Mouse (Mus musculus) urinary bladder, postnatal 4 days (tissue): ENCODE data around the gene Wrap73.

Experiments
- DNase-seq, 2 experiments: peaks; one replicate each; pipeline ENCODE4 v3.0.0; 2021 to 2022; ENCODE audit warnings: low spot score in 2 of 2

The Wrap73 gene

DNA sequence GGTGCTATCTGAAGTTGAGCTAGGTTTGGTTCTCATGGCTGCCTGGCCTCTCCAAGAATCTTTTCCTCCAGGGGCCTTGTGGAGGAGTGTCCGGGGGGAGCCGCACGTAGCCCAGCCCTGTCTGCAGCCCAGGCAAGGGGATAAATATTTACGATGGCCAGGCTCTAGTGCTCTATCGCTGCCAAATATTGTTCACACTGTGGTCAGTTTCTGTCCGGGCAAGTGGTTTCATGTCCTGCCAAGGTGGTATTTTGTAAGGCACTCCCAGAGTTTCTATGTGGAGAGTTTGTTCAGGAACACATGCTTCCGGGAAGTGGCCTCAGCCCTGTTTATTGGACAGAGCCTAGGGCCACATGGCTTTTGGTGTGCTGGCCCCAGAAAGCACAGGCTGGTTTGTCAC lies 38.8 kb downstream of the Wrap73 start:
- no peak for DNase-seq

DNA sequence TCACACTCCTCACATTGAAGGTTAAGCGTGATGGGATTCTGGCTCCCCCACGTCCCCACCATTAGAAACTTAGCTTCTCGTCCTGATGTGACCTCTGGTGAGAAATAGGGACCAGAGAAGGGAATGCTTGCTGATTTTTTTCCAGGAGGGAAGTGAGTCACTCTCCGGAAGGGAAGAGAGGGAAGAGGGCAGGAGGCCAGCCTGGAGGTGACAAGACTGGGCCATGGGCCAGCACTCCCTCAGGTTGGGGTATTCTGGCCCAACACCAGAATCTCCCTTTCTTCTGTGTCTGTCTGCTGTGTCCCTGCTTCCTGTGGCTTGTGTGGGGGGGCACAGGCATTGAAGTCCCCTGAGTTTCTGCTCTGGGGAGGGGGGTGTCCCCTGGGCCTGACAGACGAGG lies 41.4 kb downstream of the Wrap73 start:
- DNase-seq: no peak

DNA sequence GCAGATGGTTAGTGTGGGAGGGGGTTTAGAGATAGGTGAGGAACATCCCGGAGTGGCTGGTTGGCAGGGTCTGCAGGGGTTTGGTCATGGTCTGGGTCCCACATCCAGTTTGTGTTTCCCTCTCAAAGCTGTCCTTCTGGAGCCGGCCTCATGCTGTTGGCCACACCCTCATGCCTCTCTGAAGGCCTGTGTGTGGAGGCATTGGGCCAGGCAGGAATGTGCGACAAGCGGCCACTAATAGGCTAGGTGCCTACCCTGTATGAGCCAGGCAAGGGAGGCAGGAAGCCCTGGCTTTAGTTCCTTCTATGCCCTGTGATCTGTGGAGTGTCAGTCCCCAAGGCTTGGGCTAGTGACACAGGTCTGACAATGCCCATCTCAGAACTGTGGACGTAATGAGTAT lies 42.8 kb downstream of the Wrap73 start:
- no peak for DNase-seq

DNA sequence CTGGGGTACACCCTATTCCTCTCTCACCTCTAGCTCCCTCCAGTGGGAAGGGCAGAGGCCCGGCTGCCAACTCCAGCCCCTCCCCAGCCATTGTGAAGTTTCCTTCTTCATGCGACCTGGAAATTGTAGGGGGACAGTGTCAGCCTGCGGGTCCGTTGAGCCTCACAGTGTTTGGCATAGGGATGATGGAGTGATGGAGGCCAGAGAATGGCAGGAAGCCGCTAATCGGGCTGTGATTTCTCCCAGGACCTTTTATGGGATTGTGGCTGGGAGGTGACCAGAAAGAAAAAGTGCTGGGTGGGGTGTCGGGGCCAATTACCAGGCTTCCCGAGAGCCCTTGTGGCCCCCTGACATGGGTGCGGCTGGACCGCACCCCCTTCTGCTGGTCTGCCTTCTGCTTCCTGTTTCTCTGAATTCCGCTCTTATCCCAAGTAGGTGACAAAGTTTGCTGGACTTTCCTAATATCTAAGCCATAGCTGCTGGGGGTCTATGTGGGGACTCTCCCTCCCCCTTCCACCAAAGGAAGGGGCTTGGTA lies 43.9 kb downstream of the Wrap73 start:
- no peak for DNase-seq

DNA sequence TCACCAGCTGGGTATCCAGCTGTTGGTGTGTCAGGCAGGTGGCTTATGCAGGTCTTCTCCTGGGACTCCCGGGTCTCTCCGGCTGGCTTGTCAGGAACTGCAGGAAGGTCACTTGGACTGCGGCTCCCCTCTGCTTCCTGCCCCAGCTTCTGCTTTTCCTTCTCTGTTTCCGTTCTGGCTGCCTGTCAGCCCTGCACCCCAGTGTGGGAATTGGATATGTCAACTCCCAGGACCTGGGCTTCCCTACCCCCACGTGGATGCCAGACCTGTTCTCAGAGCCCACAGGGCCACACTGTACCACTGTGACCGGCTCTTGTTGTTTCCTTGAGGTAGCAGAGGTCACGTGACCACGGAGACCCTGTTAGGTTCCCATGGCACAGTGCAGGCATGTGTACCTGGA lies 46.8 kb downstream of the Wrap73 start:
- no peak for DNase-seq

DNA sequence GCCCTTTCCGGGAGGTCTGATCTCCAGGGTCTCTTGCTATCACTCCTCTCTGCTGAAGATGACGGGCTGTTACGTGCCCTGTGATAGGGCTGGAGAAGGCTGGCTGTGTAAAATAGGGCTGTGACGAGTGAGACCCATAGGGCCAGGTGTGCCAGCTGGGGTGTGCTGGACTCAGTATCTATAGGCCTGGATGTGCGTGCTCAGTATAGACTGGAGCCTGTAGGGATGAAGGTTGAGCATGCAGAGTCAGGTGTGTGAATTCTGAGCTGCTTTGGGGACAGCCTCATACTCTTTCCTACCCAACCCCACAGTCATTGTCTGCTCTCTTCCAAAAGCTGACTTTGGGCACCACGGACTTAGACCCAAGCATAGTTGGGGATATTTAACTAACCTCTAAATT lies 55.8 kb downstream of the Wrap73 start:
- no peak for DNase-seq

DNA sequence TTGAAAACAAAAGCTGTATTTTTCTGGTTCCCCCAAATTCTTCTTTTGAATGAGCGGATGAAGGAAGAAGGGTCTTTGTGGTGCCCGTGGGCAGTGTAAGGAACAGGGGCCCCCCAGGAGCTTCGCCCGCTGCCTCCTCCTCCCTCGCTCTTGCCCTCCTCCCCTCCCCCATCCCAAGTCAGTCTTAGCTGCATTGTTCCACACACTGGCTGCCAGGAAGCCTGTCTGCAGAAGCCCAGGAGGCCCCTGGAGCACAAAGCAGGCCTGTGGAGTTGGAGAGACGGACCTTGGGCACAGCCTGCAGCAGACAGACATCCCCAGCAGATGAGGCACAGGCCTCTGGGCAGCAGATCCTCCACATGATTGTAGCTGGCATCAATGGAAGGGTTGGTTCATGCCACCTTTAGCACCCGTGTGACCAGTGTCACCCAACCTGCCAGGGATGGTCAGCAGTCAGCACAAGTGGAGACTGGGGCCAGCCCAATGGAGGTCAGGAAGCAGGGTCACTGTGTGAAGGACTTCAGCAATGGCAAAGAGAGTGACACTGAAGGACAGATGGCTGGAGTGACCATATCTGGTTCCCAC lies 56.3 kb downstream of the Wrap73 start:
- no peak for DNase-seq

DNA sequence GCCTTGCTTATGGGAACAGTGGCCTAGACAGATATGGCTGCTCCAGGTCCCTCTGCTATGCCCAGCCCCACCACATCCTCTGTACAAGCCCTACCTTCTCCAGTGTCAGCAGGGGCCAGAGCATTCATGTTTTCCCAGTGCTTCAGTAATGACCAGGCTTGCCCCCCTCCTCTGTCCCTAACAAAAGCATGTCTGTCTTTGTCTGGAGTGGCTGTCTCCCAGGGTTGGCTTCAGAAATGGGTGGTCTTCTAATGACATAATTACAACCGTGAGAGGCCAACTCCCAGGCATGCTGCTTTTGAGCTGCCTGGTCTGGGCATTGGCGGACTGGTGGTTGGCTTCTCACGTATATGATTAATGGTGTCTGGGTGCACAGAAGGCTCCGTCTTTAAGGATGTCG lies 59.3 kb downstream of the Wrap73 start:
- no peak for DNase-seq

DNA sequence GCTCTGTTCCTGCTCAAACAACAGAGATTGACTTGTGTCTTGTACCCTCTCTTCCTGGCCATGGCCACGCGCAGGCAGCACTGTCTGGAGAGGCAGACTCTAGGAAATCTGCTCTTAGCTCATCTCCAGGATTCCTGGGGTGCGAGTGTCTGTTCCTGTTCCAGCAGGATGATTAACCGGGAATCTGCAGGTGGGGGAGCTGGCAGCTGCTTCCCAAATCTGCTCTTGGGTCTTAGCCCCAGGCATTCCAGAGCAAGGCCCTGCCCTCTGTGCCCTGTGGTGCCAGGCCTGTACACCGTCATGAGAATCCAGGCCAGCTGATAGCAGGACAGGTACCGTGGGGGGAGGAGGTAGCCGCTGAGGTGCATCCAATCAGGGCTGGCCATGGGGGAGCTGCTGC lies 62.4 kb downstream of the Wrap73 start:
- no peak for DNase-seq

DNA sequence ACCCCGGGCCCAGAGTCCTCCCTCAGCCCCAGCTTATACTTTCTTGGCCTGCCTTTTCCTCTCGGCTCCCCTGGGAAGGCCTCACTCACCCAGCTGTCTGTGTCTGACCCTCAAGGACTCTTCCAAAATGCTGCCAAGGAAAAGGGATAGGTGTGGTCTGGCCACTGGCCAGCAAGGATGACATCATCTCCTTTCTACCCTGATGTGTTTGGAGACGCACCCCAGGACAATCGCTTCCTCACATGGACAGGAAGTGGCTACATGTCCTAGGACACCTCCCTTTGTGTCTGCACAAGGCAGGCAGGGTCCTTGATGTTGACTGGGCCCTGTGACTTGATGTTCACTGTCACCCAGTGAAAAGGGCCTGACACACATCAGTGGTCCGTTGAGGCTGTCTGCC lies 63.2 kb downstream of the Wrap73 start:
- no peak for DNase-seq

DNA sequence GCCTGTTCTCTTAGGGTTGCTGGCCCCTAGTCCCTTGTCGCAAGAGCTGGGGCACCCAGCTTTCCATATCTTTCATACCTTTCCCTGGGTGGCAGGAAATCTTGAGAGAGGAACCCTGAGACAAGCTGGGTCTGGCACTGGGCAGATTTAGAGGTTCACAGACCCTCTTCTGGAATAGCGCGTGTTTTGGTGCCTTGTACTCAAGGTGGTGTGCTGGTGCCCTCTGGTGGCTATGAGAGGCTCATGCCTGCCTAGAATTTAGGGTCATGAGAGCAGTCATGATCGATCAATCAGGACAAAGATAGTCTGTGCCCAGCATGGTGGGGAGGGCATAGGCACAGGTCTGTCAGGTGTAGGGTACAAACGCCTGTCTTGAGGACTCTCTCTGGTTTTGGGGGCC lies 65.1 kb downstream of the Wrap73 start:
- DNase-seq: peak in 1 of 2 experiments; percentile 73

DNA sequence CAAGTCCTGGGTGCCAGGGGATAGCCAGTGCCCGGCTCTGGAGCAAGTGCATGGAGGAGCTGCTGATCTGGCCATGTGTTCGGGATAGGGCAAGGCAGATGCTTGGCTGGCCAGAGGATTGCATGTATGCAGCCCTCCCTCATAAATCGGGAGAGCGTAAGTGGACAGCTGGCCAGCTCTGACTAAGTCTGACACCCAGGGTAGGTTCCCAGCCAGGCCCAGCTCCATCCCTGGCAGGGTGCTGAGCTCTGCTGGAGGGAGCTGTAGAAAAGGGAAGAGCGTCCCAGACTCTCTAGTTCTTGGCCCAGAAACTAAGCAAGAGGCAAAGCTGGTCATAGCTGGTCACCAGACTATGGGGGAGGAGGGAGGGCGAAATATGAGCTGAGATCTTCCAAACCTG lies 66.9 kb downstream of the Wrap73 start:
- DNase-seq: peak in 1 of 2 experiments; percentile 64

DNA sequence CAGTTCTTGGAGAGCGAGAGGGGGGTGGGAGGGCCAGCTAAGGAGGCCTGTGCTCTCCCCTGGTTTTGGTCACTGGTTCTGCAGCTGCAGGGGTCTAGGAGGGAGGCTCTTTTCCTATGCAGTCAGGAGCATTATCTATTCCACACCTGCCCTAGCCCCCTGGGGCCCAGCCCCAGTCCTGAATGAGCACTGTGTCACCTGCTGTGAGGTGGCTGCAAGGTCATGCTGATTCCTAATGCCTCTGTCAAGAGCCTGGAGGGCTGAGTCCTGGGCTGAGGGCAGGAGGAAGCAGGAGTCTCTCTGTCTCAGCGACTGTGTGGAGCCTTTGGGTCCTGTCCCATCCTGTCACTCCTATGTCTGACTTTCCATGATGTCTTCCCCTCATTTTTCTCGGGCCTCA lies 67.7 kb downstream of the Wrap73 start:
- no peak for DNase-seq

DNA sequence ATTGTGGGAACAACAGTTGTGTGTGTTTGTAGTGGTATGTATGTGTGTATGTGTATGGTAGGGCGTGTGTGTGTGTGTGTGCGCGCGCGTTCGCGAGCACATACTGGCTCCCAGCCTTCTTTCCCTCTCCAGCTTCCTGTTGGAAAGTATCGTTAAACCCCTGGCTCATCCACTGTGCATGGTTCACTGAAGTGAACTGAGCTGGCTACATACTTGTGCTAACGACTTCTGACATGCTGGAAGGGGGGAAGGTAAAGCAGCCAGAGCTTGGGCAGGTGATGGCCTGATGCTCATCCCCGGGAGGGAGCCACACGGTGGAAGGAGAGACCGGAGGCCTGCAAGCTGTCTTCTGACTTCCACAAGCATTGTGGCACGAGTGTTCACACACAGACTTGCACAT lies 69.3 kb downstream of the Wrap73 start:
- DNase-seq: no peak

DNA sequence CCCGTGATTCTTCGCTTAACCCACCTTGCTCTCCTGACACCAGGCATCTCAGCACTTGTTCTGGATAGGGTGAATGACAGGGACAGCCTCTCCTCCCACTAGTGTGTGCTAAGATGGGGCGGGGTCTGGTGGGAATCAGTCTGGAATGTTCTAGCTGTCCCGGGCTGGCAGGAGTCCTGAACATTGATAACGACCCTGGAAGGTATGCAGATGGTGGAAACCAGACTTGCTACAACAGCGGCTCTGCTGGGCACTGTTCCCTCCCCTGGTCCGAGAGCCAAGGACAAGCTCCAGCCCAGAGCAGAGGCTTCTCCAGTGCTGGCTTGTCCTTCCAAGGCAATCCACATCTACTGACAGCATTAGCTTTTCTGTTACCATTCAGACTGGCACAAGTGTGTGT lies 71.4 kb downstream of the Wrap73 start:
- peak; percentile 75 to 81 for DNase-seq

DNA sequence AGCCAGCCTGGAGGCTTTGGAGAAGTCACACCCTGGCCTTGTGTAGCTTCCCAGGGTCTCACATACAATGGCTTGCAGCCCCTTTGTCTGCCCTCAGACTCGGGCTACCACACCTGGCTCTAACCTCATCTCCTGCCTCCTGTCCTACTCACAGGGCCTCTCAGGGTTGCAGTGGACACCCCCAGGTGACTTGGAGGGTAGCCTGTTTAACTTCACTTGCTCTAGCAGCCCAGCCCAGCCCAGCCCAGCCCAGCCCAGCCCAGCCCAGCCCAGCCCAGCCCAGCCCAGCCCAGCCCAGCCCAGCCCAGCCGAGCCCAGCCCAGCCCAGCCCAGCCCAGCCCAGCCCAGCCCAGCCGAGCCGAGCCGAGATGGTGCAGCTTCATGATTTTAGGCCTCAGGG lies 71.9 kb downstream of the Wrap73 start:
- no peak for DNase-seq
